ENCODE assay signal across 25 mouse cellular contexts in genomic region chr7:65384775-65385174, GRCm38 (mm10).
A peak's percentile ranks its signal among the peaks of the same experiment; 100 is the strongest.
DNase-seq lines count a peak whose midpoint lies in the region; ATAC-seq and TF ChIP-seq lines count a peak whose summit lies in the region.
"Had no signal": no experiment of that assay in that cellular context is flagged by ENCODE, and none has a peak within 500 bp of the region (broad histone marks: within the 10 kb centered on the region; RNA-seq: fewer than 3 reads in every experiment).

No protein-coding gene starts in this region.

- WGBS in embryonic facial prominence, embryonic 14.5 days, result 86% methylated on average over 7 of the region's 7 CpGs
- WGBS in embryonic facial prominence, embryonic 10.5 days, result 94% methylated on average over 7 of the region's 7 CpGs

- in situ Hi-C loops in CH12.LX (cut with MboI; ENCODE audit: low pct_ligation_motif_present, low pct_unique_long_range_greater_than_20kb, low sequenced_read_pairs), result no loop called here

- no peak overlapping the region for H3K27ac ChIP-seq in embryonic facial prominence, embryonic 14.5 days (replicated peaks; ENCODE audit: low read depth, low read length)
- no peak overlapping the region for H3K27ac ChIP-seq in embryonic facial prominence, embryonic 10.5 days (replicated peaks)
- H3K27ac ChIP-seq in CH12.LX (ENCODE audit: insufficient read depth, low read depth), result no peak overlapping the region
- no peak overlapping the region for H3K27ac ChIP-seq in MEL (ENCODE audit: control insufficient read depth, low read depth, low read length)
- H3K27ac ChIP-seq: embryonic facial prominence, embryonic 12.5 days; embryonic facial prominence, embryonic 15.5 days; forebrain, embryonic 10.5 days; forebrain, embryonic 12.5 days had no signal

- ATAC-seq in embryonic facial prominence, embryonic 14.5 days (ENCODE audit: low read depth), result no peak
- ATAC-seq: CD4-positive, CD25-positive, alpha-beta regulatory T cell, adult 4 months; forebrain, embryonic 14.5 days; forebrain, embryonic 16.5 days had no signal

- H3K9ac ChIP-seq in embryonic facial prominence, embryonic 14.5 days (ENCODE audit: low read depth, low read length), result no peak overlapping the region
- H3K9ac ChIP-seq in CH12.LX (ENCODE audit: insufficient read depth, low read depth) (no peak overlapping the region), MEL (ENCODE audit: control insufficient read depth, low read depth, low read length, poor library complexity, severe bottlenecking) (no peak overlapping the region)
- H3K9ac ChIP-seq: embryonic facial prominence, embryonic 12.5 days; embryonic facial prominence, embryonic 15.5 days; forebrain, embryonic 12.5 days had no signal

- TF ChIP-seq CTCF in CH12.LX (conservative IDR thresholded peaks at IDR 0.05 in 1 of 2, IDR thresholded peaks at IDR 0.05 in 1 of 2; ENCODE audit: low read depth in 2 of 2, low read length in 2 of 2) (no peak), MEL (IDR thresholded peaks at IDR 0.05 in 2 of 3, conservative IDR thresholded peaks at IDR 0.05 in 1 of 3; ENCODE audit: control insufficient read depth in 1 of 3, insufficient read depth in 1 of 3, low read depth in 2 of 3, low read length in 3 of 3, poor library complexity in 1 of 3, severe bottlenecking in 1 of 3) (no peak)

- H3K27me3 ChIP-seq in embryonic facial prominence, embryonic 14.5 days (replicated peaks; ENCODE audit: control insufficient read depth, insufficient read depth, low read length), result no peaks in the 10 kb centered on the region
- no peaks in the 10 kb centered on the region for H3K27me3 ChIP-seq in embryonic facial prominence, embryonic 10.5 days (replicated peaks; ENCODE audit: low read depth, poor library complexity, severe bottlenecking)
- H3K27me3 ChIP-seq in CH12.LX (replicated peaks) (peaks cover 29% of the 10 kb centered on the region), MEL (ENCODE audit: control insufficient read depth in 1 of 2, insufficient read depth in 2 of 2, low read length in 2 of 2) (no peaks in the 10 kb centered on the region)
- H3K27me3 ChIP-seq: embryonic facial prominence, embryonic 12.5 days; embryonic facial prominence, embryonic 15.5 days; forebrain, embryonic 12.5 days had no signal

- no peaks in the 10 kb centered on the region for H3K9me3 ChIP-seq in embryonic facial prominence, embryonic 14.5 days (ENCODE audit: control insufficient read depth, low read length)
- H3K9me3 ChIP-seq in embryonic facial prominence, embryonic 10.5 days, result no peaks in the 10 kb centered on the region
- H3K9me3 ChIP-seq in CH12.LX (replicated peaks; ENCODE audit: low read length) (no peaks in the 10 kb centered on the region), MEL (replicated peaks; ENCODE audit: insufficient read depth, low read length) (no peaks in the 10 kb centered on the region)
- H3K9me3 ChIP-seq: embryonic facial prominence, embryonic 12.5 days; embryonic facial prominence, embryonic 15.5 days; forebrain, embryonic 10.5 days; forebrain, embryonic 12.5 days; G1E had no signal

- no peak overlapping the region for H3K4me2 ChIP-seq in embryonic facial prominence, embryonic 14.5 days (ENCODE audit: low read depth, low read length)
- no peak overlapping the region for H3K4me2 ChIP-seq in CH12.LX (ENCODE audit: insufficient read depth, low read depth, poor library complexity, severe bottlenecking)
- H3K4me2 ChIP-seq: embryonic facial prominence, embryonic 12.5 days; embryonic facial prominence, embryonic 15.5 days; forebrain, embryonic 12.5 days had no signal

- DNase-seq in embryonic facial prominence, embryonic 14.5 days (ENCODE audit: low spot score), result peak; percentile 43
- DNase-seq in embryonic facial prominence, embryonic 10.5 days (ENCODE audit: low spot score), result no peak
- DNase-seq in CH12.LX (ENCODE audit: extremely low read depth) (no peak), MEL (ENCODE audit: low read depth, low spot score) (no peak)
- no peak for DNase-seq in left cerebral cortex, postnatal 10 days (ENCODE audit: extremely low spot score in 1 of 2, low spot score in 2 of 2)
- DNase-seq: adrenal gland, adult 2 months; adrenal gland, postnatal 10 days; adrenal gland, postnatal 25 days; B cell, adult 2 months; cerebellum, adult 11 months; cerebellum, adult 18-20 months; cerebellum, adult 8-10 months; cerebellum, adult 9-11 months; cerebellum, postnatal 14 days; cerebellum, postnatal 36 days; embryo, embryonic 11 days had no signal

- H3K79me2 ChIP-seq in CH12.LX (replicated peaks; ENCODE audit: control insufficient read depth, extremely low read depth, insufficient read depth, poor library complexity, severe bottlenecking) (no peaks in the 10 kb centered on the region), MEL (ENCODE audit: control insufficient read depth, insufficient read depth, low read length, poor library complexity) (no peaks in the 10 kb centered on the region)

- no peaks in the 10 kb centered on the region for H3K36me3 ChIP-seq in embryonic facial prominence, embryonic 14.5 days (ENCODE audit: control insufficient read depth, insufficient read depth, low read length)
- no peaks in the 10 kb centered on the region for H3K36me3 ChIP-seq in embryonic facial prominence, embryonic 10.5 days (replicated peaks)
- no peaks in the 10 kb centered on the region for H3K36me3 ChIP-seq in CH12.LX (replicated peaks in 1 of 2; ENCODE audit: control insufficient read depth in 1 of 2, insufficient read depth in 1 of 2, low read length in 1 of 2)
- H3K36me3 ChIP-seq in MEL (ENCODE audit: control insufficient read depth in 1 of 2, insufficient read depth in 2 of 2, low read length in 2 of 2), result no peaks in the 10 kb centered on the region
- H3K36me3 ChIP-seq: embryonic facial prominence, embryonic 12.5 days; embryonic facial prominence, embryonic 15.5 days; forebrain, embryonic 10.5 days; forebrain, embryonic 12.5 days; G1E had no signal

- no peak for TF ChIP-seq POLR2A in CH12.LX (IDR thresholded peaks at IDR 0.05; ENCODE audit: low read depth, low read length)
- TF ChIP-seq POLR2A in MEL (IDR thresholded peaks at IDR 0.05; ENCODE audit: control insufficient read depth in 1 of 2, insufficient read depth in 1 of 2, low read depth in 1 of 2, low read length in 2 of 2, poor library complexity in 1 of 2), result no peak

- TF ChIP-seq EP300 in CH12.LX (IDR thresholded peaks at IDR 0.05; ENCODE audit: low read length) (no peak), MEL (IDR thresholded peaks at IDR 0.05; ENCODE audit: low read depth in 1 of 2, low read length in 2 of 2) (no peak)

- no peak overlapping the region for H3K4me3 ChIP-seq in embryonic facial prominence, embryonic 14.5 days (ENCODE audit: low read depth, low read length)
- H3K4me3 ChIP-seq in embryonic facial prominence, embryonic 10.5 days, result no peak overlapping the region
- H3K4me3 ChIP-seq in CH12.LX (replicated peaks in 1 of 3; ENCODE audit: low read depth in 2 of 3, low read length in 2 of 3, poor library complexity in 1 of 3) (no peak overlapping the region), MEL (ENCODE audit: control insufficient read depth in 1 of 2, insufficient read depth in 1 of 2, low read depth in 2 of 2, low read length in 2 of 2) (no peak overlapping the region)
- H3K4me3 ChIP-seq: embryonic facial prominence, embryonic 12.5 days; embryonic facial prominence, embryonic 15.5 days; erythroblast, embryonic 14.5 days; forebrain, embryonic 10.5 days; forebrain, embryonic 12.5 days had no signal

- dilution Hi-C loops in CH12.LX (cut with MboI; ENCODE audit: extremely low pct_ligation_motif_present, extremely low pct_unique_long_range_greater_than_20kb, low sequenced_read_pairs), result no loop called here

- H3K4me1 ChIP-seq in embryonic facial prominence, embryonic 14.5 days (ENCODE audit: control insufficient read depth, insufficient read depth, low read length), result peaks cover 6% of the 10 kb centered on the region; the same call in 1 of the 2 replicates
- peaks cover 11% of the 10 kb centered on the region for H3K4me1 ChIP-seq in embryonic facial prominence, embryonic 10.5 days
- H3K4me1 ChIP-seq in CH12.LX (ENCODE audit: control insufficient read depth in 1 of 2, insufficient read depth in 2 of 2) (no peaks in the 10 kb centered on the region), MEL (ENCODE audit: control insufficient read depth in 1 of 2, insufficient read depth in 2 of 2, low read length in 2 of 2) (no peaks in the 10 kb centered on the region)
- H3K4me1 ChIP-seq: embryonic facial prominence, embryonic 12.5 days had no signal

- intact Hi-C loops in left cerebral cortex, postnatal 10 days (cut with DNase I), result no loop called here

- TF ChIP-seq RAD21 in CH12.LX (IDR thresholded peaks at IDR 0.05; ENCODE audit: low read depth, low read length) (no peak), MEL (IDR thresholded peaks at IDR 0.05; ENCODE audit: low read depth, low read length) (no peak)

TF ChIP-seq in CH12.LX, 34 proteins besides CTCF, POLR2A, EP300 and RAD21:
- no peak for TF ChIP-seq HCFC1 (IDR thresholded peaks at IDR 0.05; ENCODE audit: low read depth, low read length)
- peak; percentile 64; the same call in 1 of the 2 replicates for TF ChIP-seq MAFK (IDR thresholded peaks at IDR 0.05; ENCODE audit: insufficient replicate concordance, low read length)

TF ChIP-seq in MEL, 35 proteins besides CTCF, POLR2A, EP300 and RAD21:
- TF ChIP-seq POLR2AphosphoS5 (IDR thresholded peaks at IDR 0.05; ENCODE audit: borderline replicate concordance, low read depth, low read length), result no peak
- TF ChIP-seq ZNF384 (IDR thresholded peaks at IDR 0.05; ENCODE audit: low read depth, low read length), result no peak
- no peak for TF ChIP-seq E2F4 (IDR thresholded peaks at IDR 0.05; ENCODE audit: borderline replicate concordance, low read depth, low read length)
- TF ChIP-seq SMC3 (IDR thresholded peaks at IDR 0.05; ENCODE audit: low read depth, low read length), result no peak
- no peak for TF ChIP-seq CHD1 (IDR thresholded peaks at IDR 0.05; ENCODE audit: low read depth, low read length)
- TF ChIP-seq MAZ (IDR thresholded peaks at IDR 0.05; ENCODE audit: low read depth, low read length), result no peak
- peak; percentile 58; the same call in 1 of the 2 replicates for TF ChIP-seq MAFK (IDR thresholded peaks at IDR 0.05; ENCODE audit: borderline replicate concordance, low read depth, low read length)
